Mouse (Mus musculus) heart, postnatal 10 days (tissue): ENCODE measurements at regions not wholly inside any gene's neighbourhood (a gene's known extent, or its start where the extent isn't known, plus 50 kb on each side); places are given as distances from the start of the nearest gene placed in this dataset.
A peak's percentile ranks its signal among the peaks of the same experiment; 100 is the strongest.

Experiments
- DNase-seq, 2 experiments: peaks; one replicate each; pipeline ENCODE4 v3.0.0; 2021
- intact Hi-C: fragments of 180-260 bp; cut with DNase I; formaldehyde crosslinking; loops from one replicate; pipeline ENCODE4 v1.15.1; 2025

GRCm38 (mm10) chr3:52648836-52649500 is 368.1 kb downstream of the Cog6 start:
- DNase-seq, result no peak
- intact Hi-C loops, result loop anchor here (10.0 kb wide), 1 partner anchor 316 kb away; no protein-coding TSS in a partner anchor

- no peak for DNase-seq
- intact Hi-C loops, result loop anchor here (10.0 kb wide), 1 partner anchor 317 kb away; no protein-coding TSS in a partner anchor
Observed at GRCm38 (mm10) chr3:52647900-52648299, 369.1 kb downstream of the Cog6 start.

- intact Hi-C loops, result loop anchor here (10.0 kb wide), 1 partner anchor 318 kb away; no protein-coding TSS in a partner anchor
- no peak for DNase-seq
Observed at GRCm38 (mm10) chr3:52647161-52647692, 369.8 kb downstream of the Cog6 start.

GRCm38 (mm10) chr3:52645156-52645555 is 371.9 kb downstream of the Cog6 start:
- DNase-seq, result no peak
- intact Hi-C loops, result loop anchor here (10.0 kb wide), 1 partner anchor 320 kb away; no protein-coding TSS in a partner anchor

- DNase-seq, result peak in 1 of 2 experiments; percentile 28
- intact Hi-C loops, result loop anchor here (5.0 to 10.0 kb wide), 3 partner anchors 98 to 377 kb away; partner anchors contain the start of gene Foxo1
Observed at GRCm38 (mm10) chr3:52644178-52645128, 372.6 kb downstream of the Cog6 start.

GRCm38 (mm10) chr3:52643796-52644177 is 373.2 kb downstream of the Cog6 start:
- DNase-seq, result no peak
- intact Hi-C loops, result loop anchor here (5.0 to 10.0 kb wide), 3 partner anchors 99 to 376 kb away; partner anchors contain the start of gene Foxo1

GRCm38 (mm10) chr3:52643100-52643551 is 373.9 kb downstream of the Cog6 start:
- intact Hi-C loops, result loop anchor here (5.0 to 10.0 kb wide), 3 partner anchors 99 to 376 kb away; partner anchors contain the start of gene Foxo1
- DNase-seq, result no peak

GRCm38 (mm10) chr3:52641226-52642181 is 373.4 kb downstream of the Foxo1 start:
- peak; percentile 79 to 82 for DNase-seq
- intact Hi-C loops, result loop anchor here (5.0 to 10.0 kb wide), 3 partner anchors 101 to 374 kb away; partner anchors contain the start of gene Foxo1

- peak; percentile 33 to 43 for DNase-seq
- intact Hi-C loops, result loop anchor here (5.0 to 10.0 kb wide), 3 partner anchors 102 to 373 kb away; partner anchors contain the start of gene Foxo1
Observed at GRCm38 (mm10) chr3:52640250-52641147, 372.4 kb downstream of the Foxo1 start.

GRCm38 (mm10) chr3:52638816-52639215 is 370.7 kb downstream of the Foxo1 start:
- intact Hi-C loops, result no loop called here
- no peak for DNase-seq

- DNase-seq, result peak; percentile 39 to 47
- intact Hi-C loops, result loop anchor here (5.0 kb wide), 2 partner anchors 123 to 372 kb away; no protein-coding TSS in a partner anchor
Observed at GRCm38 (mm10) chr3:52634353-52634752, 366.2 kb downstream of the Foxo1 start.

GRCm38 (mm10) chr3:52633491-52634100 is 365.5 kb downstream of the Foxo1 start:
- intact Hi-C loops, result loop anchor here (5.0 kb wide), 2 partner anchors 124 to 371 kb away; no protein-coding TSS in a partner anchor
- DNase-seq, result no peak

- DNase-seq, result no peak
- intact Hi-C loops, result loop anchor here (5.0 kb wide), 2 partner anchors 125 to 370 kb away; no protein-coding TSS in a partner anchor
Observed at GRCm38 (mm10) chr3:52632635-52633034, 364.5 kb downstream of the Foxo1 start.

GRCm38 (mm10) chr3:52630209-52630608 is 362.1 kb downstream of the Foxo1 start:
- intact Hi-C loops, result loop anchor here (5.0 kb wide), 2 partner anchors 127 to 368 kb away; no protein-coding TSS in a partner anchor
- no peak for DNase-seq

- intact Hi-C loops, result no loop called here
Observed at GRCm38 (mm10) chr3:52625125-52625524, 357.0 kb downstream of the Foxo1 start.

GRCm38 (mm10) chr3:52622530-52622929 is 354.4 kb downstream of the Foxo1 start:
- intact Hi-C loops, result no loop called here
- no peak for DNase-seq

More at GRCm38 (mm10) chr3:52625125-52625524, 357.0 kb downstream of the Foxo1 start:
- DNase-seq, result no peak

- DNase-seq, result no peak
- intact Hi-C loops, result no loop called here
Observed at GRCm38 (mm10) chr3:52621936-52622335, 353.8 kb downstream of the Foxo1 start.

- intact Hi-C loops, result no loop called here
- DNase-seq, result no peak
Observed at GRCm38 (mm10) chr3:52618925-52619224, 350.7 kb downstream of the Foxo1 start.
